Mouse (Mus musculus): ENCODE measurements around the gene Ssr2. TPM values are rescaled to one million over a fixed set of nuclear protein-coding genes. Genes with fewer than 3 reads are reported as not detected.
"Not testable (repeated sequence)": the region's sequence is repeated elsewhere in the genome, so short reads cannot be mapped to it uniquely, and the experiment has no call there.

Gene Ssr2
- polyA plus RNA-seq, 1 experiment from 2014 or later: 157 TPM

- H3K9ac ChIP-seq (replicated peaks): no peak overlapping the region
These were observed 6.0 kb upstream of the Ssr2 start for GRCm38 (mm10) chr3:88569694-88570093.

GRCm38 (mm10) chr3:88570341-88570740 is 5.3 kb upstream of the Ssr2 start:
- Histone ChIP-seq H3K4me2 (no peak overlapping the region), H3K36me3 (peaks cover 50% of the 10 kb centered on the region), H3K9ac (replicated peaks) (no peak overlapping the region), H3K4me1 (no peaks in the 10 kb centered on the region), H3K4me3 (replicated peaks) (no peak overlapping the region), H3K27ac (replicated peaks) (no peak overlapping the region), H3K27me3 (replicated peaks) (no peaks in the 10 kb centered on the region), H3K9me3 (replicated peaks) (no peaks in the 10 kb centered on the region)
- 96% methylated on average over 10 of the region's 10 CpGs for WGBS
- no peak for ATAC-seq (ENCODE audit: low FRiP score)

More at GRCm38 (mm10) chr3:88569694-88570093, 6.0 kb upstream of the Ssr2 start:
- H3K36me3 ChIP-seq: peaks cover 55% of the 10 kb centered on the region
- no peak overlapping the region for H3K27ac ChIP-seq (replicated peaks)
- no peak overlapping the region for H3K4me2 ChIP-seq
- no peaks in the 10 kb centered on the region for H3K27me3 ChIP-seq (replicated peaks)
- ATAC-seq (ENCODE audit: low FRiP score): no peak
- WGBS: 92% methylated on average over 5 of the region's 5 CpGs
- no peaks in the 10 kb centered on the region for H3K9me3 ChIP-seq (replicated peaks)
- H3K4me1 ChIP-seq: no peaks in the 10 kb centered on the region
- no peak overlapping the region for H3K4me3 ChIP-seq (replicated peaks)

GRCm38 (mm10) chr3:88571856-88572255 is 3.8 kb upstream of the Ssr2 start:
- no peak for ATAC-seq (ENCODE audit: low FRiP score)
- Histone ChIP-seq H3K36me3 (peaks cover 35% of the 10 kb centered on the region), H3K9me3 (replicated peaks) (no peaks in the 10 kb centered on the region), H3K27me3 (replicated peaks) (no peaks in the 10 kb centered on the region), H3K9ac (replicated peaks) (no peak overlapping the region), H3K4me3 (replicated peaks) (no peak overlapping the region), H3K4me1 (no peaks in the 10 kb centered on the region), H3K4me2 (no peak overlapping the region), H3K27ac (replicated peaks) (no peak overlapping the region)
- 81% methylated on average over 1 of the region's 1 CpGs for WGBS

- Histone ChIP-seq H3K36me3 (peaks cover 27% of the 10 kb centered on the region), H3K9me3 (replicated peaks) (no peaks in the 10 kb centered on the region), H3K4me1 (no peaks in the 10 kb centered on the region), H3K4me3 (replicated peaks) (no peak overlapping the region), H3K27ac (replicated peaks) (no peak overlapping the region), H3K4me2 (no peak overlapping the region), H3K27me3 (replicated peaks) (no peaks in the 10 kb centered on the region), H3K9ac (replicated peaks) (no peak overlapping the region)
- 78% methylated on average over 2 of the region's 2 CpGs for WGBS
- no peak for ATAC-seq (ENCODE audit: low FRiP score)
These were observed 2.8 kb upstream of the Ssr2 start for GRCm38 (mm10) chr3:88572835-88573234.

GRCm38 (mm10) chr3:88573810-88574209 is 1.9 kb upstream of the Ssr2 start:
- Histone ChIP-seq H3K27me3 (replicated peaks) (no peaks in the 10 kb centered on the region), H3K9me3 (replicated peaks) (no peaks in the 10 kb centered on the region), H3K4me1 (peaks cover under 1% of the 10 kb centered on the region; the same call in 1 of the 2 replicates), H3K4me2 (no peak overlapping the region), H3K27ac (replicated peaks) (no peak overlapping the region), H3K36me3 (peaks cover 17% of the 10 kb centered on the region), H3K9ac (replicated peaks) (no peak overlapping the region), H3K4me3 (replicated peaks) (no peak overlapping the region)
- no peak for ATAC-seq (ENCODE audit: low FRiP score)
- 97% methylated on average over 2 of the region's 2 CpGs for WGBS

GRCm38 (mm10) chr3:88577846-88578245 is 2.2 kb downstream of the Ssr2 start:
- H3K27ac ChIP-seq (replicated peaks); ATAC-seq (ENCODE audit: low FRiP score); H3K4me3 ChIP-seq (replicated peaks); H3K9me3 ChIP-seq (replicated peaks); H3K27me3 ChIP-seq (replicated peaks); H3K9ac ChIP-seq (replicated peaks); H3K4me2 ChIP-seq: not testable (repeated sequence)
- H3K4me1 ChIP-seq: peaks cover 19% of the 10 kb centered on the region
- 86% methylated on average over 5 of the region's 5 CpGs for WGBS
- H3K36me3 ChIP-seq: peaks cover 18% of the 10 kb centered on the region

GRCm38 (mm10) chr3:88578498-88579424 is 3.1 kb downstream of the Ssr2 start:
- peak overlapping the region; percentile 85 for H3K4me2 ChIP-seq
- peaks cover 25% of the 10 kb centered on the region for H3K36me3 ChIP-seq
- WGBS: 55% methylated on average over 8 of the region's 8 CpGs
- peaks cover 19% of the 10 kb centered on the region for H3K4me1 ChIP-seq
- H3K27me3 ChIP-seq (replicated peaks): no peaks in the 10 kb centered on the region
- H3K9ac ChIP-seq (replicated peaks): peak overlapping the region; percentile 95; the same call in 1 of the 2 replicates
- no peak overlapping the region for H3K27ac ChIP-seq (replicated peaks)
- peak; percentile 52; the same call in 1 of the 2 replicates for ATAC-seq (ENCODE audit: low FRiP score)
- no peaks in the 10 kb centered on the region for H3K9me3 ChIP-seq (replicated peaks)
- peak overlapping the region; percentile 73 for H3K4me3 ChIP-seq (replicated peaks)

GRCm38 (mm10) chr3:88579454-88580117 is 3.9 kb downstream of the Ssr2 start:
- no peaks in the 10 kb centered on the region for H3K9me3 ChIP-seq (replicated peaks)
- H3K9ac ChIP-seq (replicated peaks): peak overlapping the region; percentile 95
- peak; percentile 90 for ATAC-seq (ENCODE audit: low FRiP score)
- H3K36me3 ChIP-seq: peaks cover 32% of the 10 kb centered on the region
- peak overlapping the region; percentile 71 for H3K27ac ChIP-seq (replicated peaks)
- WGBS: under 1% methylated on average over 34 of the region's 34 CpGs
- no peaks in the 10 kb centered on the region for H3K27me3 ChIP-seq (replicated peaks)
- H3K4me1 ChIP-seq: peaks cover 19% of the 10 kb centered on the region
- H3K4me3 ChIP-seq (replicated peaks): peak overlapping the region; percentile 73
- peak overlapping the region; percentile 85 for H3K4me2 ChIP-seq

GRCm38 (mm10) chr3:88585769-88586168 is 10.1 kb downstream of the Ssr2 start:
- no peak overlapping the region for H3K4me3 ChIP-seq (replicated peaks)
- 96% methylated on average over 6 of the region's 6 CpGs for WGBS
- H3K27me3 ChIP-seq (replicated peaks): no peaks in the 10 kb centered on the region
- H3K9me3 ChIP-seq (replicated peaks): no peaks in the 10 kb centered on the region
- ATAC-seq (ENCODE audit: low FRiP score): no peak
- peaks cover 6% of the 10 kb centered on the region for H3K4me1 ChIP-seq
- no peak overlapping the region for H3K27ac ChIP-seq (replicated peaks)
- H3K36me3 ChIP-seq: peaks cover 70% of the 10 kb centered on the region
- no peak overlapping the region for H3K4me2 ChIP-seq
- H3K9ac ChIP-seq (replicated peaks): no peak overlapping the region

- H3K27ac ChIP-seq (replicated peaks): no peak overlapping the region
- no peak for ATAC-seq (ENCODE audit: low FRiP score)
- no peak overlapping the region for H3K4me2 ChIP-seq
- H3K9me3 ChIP-seq (replicated peaks): no peaks in the 10 kb centered on the region
- 92% methylated on average over 5 of the region's 5 CpGs for WGBS
- no peaks in the 10 kb centered on the region for H3K4me1 ChIP-seq
- H3K27me3 ChIP-seq (replicated peaks): no peaks in the 10 kb centered on the region
- no peak overlapping the region for H3K9ac ChIP-seq (replicated peaks)
- H3K4me3 ChIP-seq (replicated peaks): no peak overlapping the region
- H3K36me3 ChIP-seq: peaks cover 64% of the 10 kb centered on the region
These were observed 11.0 kb downstream of the Ssr2 start for GRCm38 (mm10) chr3:88586640-88587039.

- ATAC-seq (ENCODE audit: low FRiP score): no peak
- Histone ChIP-seq H3K4me3 (replicated peaks) (no peak overlapping the region), H3K9me3 (replicated peaks) (no peaks in the 10 kb centered on the region), H3K36me3 (peaks cover 38% of the 10 kb centered on the region), H3K4me2 (no peak overlapping the region), H3K27me3 (replicated peaks) (no peaks in the 10 kb centered on the region), H3K9ac (replicated peaks) (no peak overlapping the region), H3K4me1 (peaks cover 5% of the 10 kb centered on the region), H3K27ac (replicated peaks) (no peak overlapping the region)
- 33% methylated on average over 5 of the region's 5 CpGs for WGBS
These were observed 14.6 kb downstream of the Ssr2 start for GRCm38 (mm10) chr3:88590246-88590645.

- no peak for ATAC-seq (ENCODE audit: low FRiP score)
- no peak overlapping the region for H3K4me3 ChIP-seq (replicated peaks)
- H3K4me1 ChIP-seq: peaks cover 5% of the 10 kb centered on the region
- 72% methylated on average over 3 of the region's 3 CpGs for WGBS
- no peaks in the 10 kb centered on the region for H3K27me3 ChIP-seq (replicated peaks)
- H3K9me3 ChIP-seq (replicated peaks): no peaks in the 10 kb centered on the region
- H3K27ac ChIP-seq (replicated peaks): no peak overlapping the region
- H3K4me2 ChIP-seq: no peak overlapping the region
- no peak overlapping the region for H3K9ac ChIP-seq (replicated peaks)
- H3K36me3 ChIP-seq: peaks cover 31% of the 10 kb centered on the region
These were observed 15.4 kb downstream of the Ssr2 start for GRCm38 (mm10) chr3:88591044-88591443.
